Mouse (Mus musculus) spleen, postnatal 4 days (tissue): Measurements from ENCODE around the gene 3110082I17Rik.

ENCODE experiments used
- DNase-seq, 2 experiments: peaks; one replicate each; pipeline ENCODE4 v3.0.0; 2022; ENCODE audit warnings: low spot score in 2 of 2

Gene 3110082I17Rik

GRCm38 (mm10) chr5:139395528-139395927 is 64.8 kb downstream of the 3110082I17Rik start:
- no peak for DNase-seq

- DNase-seq = no peak
Measured at GRCm38 (mm10) chr5:139394399-139394798, 65.9 kb downstream of the 3110082I17Rik start.

GRCm38 (mm10) chr5:139393197-139393588 is 67.1 kb downstream of the 3110082I17Rik start:
- DNase-seq = no peak

GRCm38 (mm10) chr5:139392219-139393196 is 67.8 kb downstream of the 3110082I17Rik start:
- peak in 1 of 2 experiments; percentile 65 for DNase-seq

GRCm38 (mm10) chr5:139391309-139391990 is 68.9 kb downstream of the 3110082I17Rik start:
- no peak for DNase-seq

GRCm38 (mm10) chr5:139390324-139391119 is 69.8 kb downstream of the 3110082I17Rik start:
- DNase-seq = peak in 1 of 2 experiments; percentile 47

GRCm38 (mm10) chr5:139389676-139390061 is 70.7 kb downstream of the 3110082I17Rik start:
- DNase-seq = peak; percentile 84 to 89

GRCm38 (mm10) chr5:139388694-139389675 is 71.3 kb downstream of the 3110082I17Rik start:
- DNase-seq = peak; percentile 62 to 79

- no peak for DNase-seq
Measured at GRCm38 (mm10) chr5:139388195-139388570, 72.1 kb downstream of the 3110082I17Rik start.

GRCm38 (mm10) chr5:139387329-139388194 is 72.8 kb downstream of the 3110082I17Rik start:
- DNase-seq = peak in 1 of 2 experiments; percentile 69

GRCm38 (mm10) chr5:139386047-139386446 is 74.3 kb downstream of the 3110082I17Rik start:
- DNase-seq = no peak

GRCm38 (mm10) chr5:139384531-139384930 is 75.8 kb downstream of the 3110082I17Rik start:
- peak in 1 of 2 experiments; percentile 66 for DNase-seq

GRCm38 (mm10) chr5:139383234-139383633 is 77.1 kb downstream of the 3110082I17Rik start:
- peak in 1 of 2 experiments; percentile 68 for DNase-seq

GRCm38 (mm10) chr5:139382760-139383159 is 77.6 kb downstream of the 3110082I17Rik start:
- peak; percentile 76 to 85 for DNase-seq

GRCm38 (mm10) chr5:139381586-139382513 is 78.5 kb downstream of the 3110082I17Rik start:
- DNase-seq = peak; percentile 76 to 81

GRCm38 (mm10) chr5:139380385-139381248 is 79.7 kb downstream of the 3110082I17Rik start:
- peak; percentile 96 for DNase-seq

- no peak for DNase-seq
Measured at GRCm38 (mm10) chr5:139379771-139380384, 80.4 kb downstream of the 3110082I17Rik start.
